Mouse (Mus musculus) cerebellum, postnatal 4 days (tissue): ENCODE measurements around the gene P2ry13.

ENCODE experiments used
- DNase-seq, 2 experiments: peaks; one replicate each; pipeline ENCODE4 v3.0.0; 2022; ENCODE audit warnings: low spot score in 2 of 2, mixed read lengths in 1 of 2

The P2ry13 gene

DNA sequence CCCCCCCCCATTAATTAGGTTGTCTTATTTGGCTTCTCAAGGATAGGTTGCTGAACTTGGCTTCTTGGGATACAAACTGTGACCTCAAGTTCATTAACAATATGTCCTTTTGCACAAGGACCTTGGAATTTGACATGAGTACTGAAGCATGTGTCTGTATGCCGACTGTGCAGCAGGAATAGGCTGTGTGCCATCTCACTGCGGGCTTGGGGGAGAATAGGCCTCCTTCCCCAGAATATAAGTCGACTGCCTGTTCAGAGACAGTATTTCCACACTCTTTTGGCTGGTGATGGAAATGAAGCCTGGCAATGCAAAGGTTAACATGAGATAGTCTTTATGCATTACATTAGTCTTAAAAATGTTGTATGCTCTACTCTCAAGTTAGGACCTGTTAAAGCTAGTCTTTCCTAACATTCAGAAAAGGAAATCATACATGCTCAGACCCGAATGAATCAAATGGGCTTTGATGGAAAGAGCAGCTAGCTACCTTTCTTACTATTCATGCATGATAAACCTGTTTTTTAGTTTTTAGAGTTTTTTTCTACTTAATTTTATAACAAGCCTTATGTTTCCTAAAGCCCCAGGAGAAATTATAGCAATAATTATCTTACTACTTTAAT is 13.2 kb downstream of the P2ry13 start:
- no peak for DNase-seq

DNA sequence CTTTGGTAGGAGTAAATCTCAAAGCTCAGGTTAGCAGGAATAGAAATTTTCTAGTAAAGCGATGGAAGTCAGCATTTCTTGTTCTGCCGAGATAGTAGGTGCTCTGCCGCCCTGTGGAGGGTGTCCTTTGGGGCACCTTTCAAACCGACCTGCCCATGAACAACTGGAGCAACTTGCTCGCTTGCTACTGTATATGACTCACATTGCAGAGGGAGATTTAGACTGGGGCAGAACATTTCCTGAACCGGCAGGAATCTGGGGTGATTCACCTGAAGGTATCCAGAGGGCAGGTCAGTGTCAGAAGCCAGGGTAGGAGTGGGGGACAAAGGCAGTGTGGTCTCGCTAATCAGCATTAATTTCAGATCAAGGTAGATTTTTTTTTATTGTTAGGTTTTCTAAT is 15.7 kb downstream of the P2ry13 start, which contains the start of gene Gpr87:
Gene Gpr87, minus strand, starts transcription at position 167 of the 400 bp plus-strand sequence.
- no peak for DNase-seq

DNA sequence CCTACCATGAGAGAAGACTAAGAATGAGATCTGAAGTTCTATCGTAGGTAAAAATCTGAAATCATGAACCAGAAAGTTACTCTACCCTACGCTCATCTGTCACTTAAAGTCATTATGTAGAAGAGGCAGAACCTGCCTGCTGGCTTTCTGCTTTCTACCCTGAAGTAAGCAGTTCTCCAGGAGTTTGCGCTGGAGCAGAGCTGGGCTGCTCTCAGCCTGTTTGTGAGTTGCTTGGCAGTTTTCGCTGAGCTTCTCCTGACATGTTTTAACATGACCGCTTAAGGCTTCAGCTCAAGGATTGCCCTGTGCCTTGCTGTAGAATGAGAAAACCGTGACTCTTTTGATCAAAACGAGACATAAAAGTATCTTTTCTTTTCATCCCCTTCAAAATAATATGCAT is 16.6 kb downstream of the P2ry13 start:
- DNase-seq, result no peak

DNA sequence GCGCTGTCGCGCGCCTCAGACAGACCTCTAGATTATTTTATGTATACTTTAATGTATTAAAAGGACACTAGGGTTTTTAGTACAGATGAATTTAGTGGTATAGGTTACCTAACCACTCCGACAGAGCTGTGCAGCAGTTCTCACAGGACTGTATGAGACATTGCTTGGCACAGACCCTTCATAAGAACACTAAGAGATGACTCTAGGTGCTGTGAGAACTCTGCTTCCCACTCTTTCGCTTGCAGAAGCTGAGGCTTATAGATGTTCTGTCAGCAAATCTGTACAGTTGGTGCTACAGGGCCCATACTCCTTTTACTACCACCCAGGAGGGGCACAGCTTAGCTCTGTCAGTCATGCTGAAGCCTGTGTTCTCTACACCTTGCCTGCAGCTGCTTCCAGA is 19.0 kb downstream of the P2ry13 start:
- DNase-seq, result no peak

DNA sequence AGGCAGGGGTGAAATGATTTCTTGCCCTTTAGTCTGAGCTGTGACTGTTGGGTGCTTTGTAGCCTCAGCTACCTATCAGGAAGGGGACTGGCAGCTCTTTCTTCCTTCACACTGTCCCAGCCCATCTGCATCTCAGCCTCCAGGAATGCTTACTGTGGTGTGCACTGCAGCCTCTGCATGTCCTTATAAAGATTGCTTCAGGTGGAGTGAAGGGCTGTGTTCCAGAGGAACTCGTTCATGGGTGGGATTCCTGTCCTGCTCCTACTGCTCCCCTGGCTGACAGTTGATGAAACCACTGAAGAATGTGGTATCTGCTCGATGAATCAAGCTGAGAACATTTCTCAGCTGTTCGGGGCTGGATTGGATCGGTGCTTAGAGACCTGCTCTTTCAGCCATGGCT is 23.3 kb downstream of the P2ry13 start:
- DNase-seq, result no peak

DNA sequence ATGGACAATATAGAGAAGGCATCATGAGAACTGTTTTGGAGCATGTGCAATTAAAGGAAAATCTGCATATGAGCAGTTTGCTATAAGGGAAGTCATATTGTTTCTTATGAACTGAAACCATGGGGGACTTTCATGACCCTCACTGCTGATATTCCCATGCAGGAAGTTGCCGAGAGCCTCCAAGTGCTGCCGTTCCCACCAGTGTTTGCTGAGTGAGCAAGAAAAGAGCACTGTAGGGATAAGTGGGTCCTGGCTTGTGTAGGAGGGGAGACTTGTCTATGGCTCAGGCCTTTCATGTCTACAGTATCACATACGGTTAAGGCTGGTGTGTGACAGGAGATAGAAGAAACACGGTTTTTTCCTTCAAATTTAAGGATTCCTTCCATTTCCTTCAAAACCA is 25.0 kb downstream of the P2ry13 start:
- no peak for DNase-seq

DNA sequence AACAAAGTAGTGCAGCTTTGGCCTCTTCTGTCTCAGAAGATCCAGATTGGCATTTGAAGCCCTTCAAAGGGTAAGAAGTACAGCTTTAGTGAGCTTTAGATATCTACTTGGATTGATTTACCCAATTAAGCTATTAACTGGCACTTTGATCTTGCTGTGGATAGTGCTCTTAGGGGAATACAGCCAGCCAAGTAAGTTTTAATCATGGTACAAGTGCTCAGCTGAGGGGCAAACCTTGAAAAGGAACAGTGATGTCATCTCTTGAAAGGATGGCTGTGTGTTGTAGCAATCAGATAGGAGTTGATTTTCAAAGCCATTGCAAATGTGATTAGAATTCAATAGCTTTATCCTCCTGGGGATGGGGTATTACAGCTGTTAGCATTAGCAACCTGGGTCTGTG is 28.6 kb downstream of the P2ry13 start:
- no peak for DNase-seq

DNA sequence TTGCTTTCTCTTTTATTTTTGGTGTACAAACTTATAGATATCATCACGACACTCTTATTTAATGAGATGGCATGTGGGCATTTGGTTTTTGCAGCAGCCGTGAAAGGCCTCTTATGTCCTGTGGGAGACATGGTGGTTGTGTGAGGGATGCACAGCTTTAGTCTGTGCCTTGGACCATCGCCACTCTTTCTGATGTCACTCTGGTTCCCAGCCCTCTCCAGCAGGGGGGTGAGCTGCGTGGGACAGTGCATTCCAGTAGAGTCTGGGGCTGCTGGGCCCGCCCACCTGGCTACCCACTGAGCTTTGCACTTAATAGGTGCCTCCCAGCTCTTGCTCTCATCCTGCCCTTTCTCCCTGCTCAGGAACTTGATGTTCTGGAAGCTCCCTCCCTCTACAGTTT is 29.5 kb downstream of the P2ry13 start:
- DNase-seq, result no peak

DNA sequence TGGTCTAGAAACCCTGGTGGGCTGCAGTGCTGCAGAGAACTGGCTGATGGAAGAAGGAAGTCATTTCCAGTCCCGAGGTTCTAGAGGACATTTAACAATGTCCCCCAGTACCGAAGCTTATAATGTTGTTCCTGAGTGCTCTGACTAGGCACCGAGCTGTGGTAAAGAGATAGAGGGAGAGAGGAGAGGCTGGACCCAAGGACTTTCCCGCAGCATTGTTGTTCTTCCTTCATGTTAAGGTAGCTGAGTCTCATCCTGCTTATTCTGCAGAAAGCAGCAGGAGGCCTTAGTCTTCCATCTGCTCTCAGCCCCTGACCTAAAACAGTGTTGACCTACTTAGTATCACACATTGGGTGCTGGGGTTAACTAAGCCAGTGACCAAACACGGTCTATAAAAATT is 33.8 kb downstream of the P2ry13 start:
- DNase-seq, result no peak

DNA sequence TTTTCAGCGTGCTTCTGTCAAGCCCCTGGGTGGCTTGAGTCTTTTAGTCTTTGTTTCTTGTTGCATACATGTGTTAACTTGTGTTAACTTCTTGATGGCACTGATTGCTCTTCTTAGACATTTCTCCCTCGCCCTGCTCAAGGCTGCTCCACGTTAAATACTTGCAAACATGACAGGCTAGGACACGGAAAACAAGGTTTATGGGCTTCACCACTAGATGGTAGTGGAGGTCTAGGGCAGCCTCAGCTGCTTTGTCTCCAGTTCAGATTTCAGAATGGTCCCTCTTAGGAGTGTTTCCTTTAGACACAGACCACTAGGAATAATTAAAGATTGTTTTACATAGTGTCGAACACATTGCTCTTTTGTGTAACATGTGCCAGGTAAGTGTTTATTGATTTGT is 35.4 kb downstream of the P2ry13 start:
- peak in 1 of 2 experiments; percentile 28 for DNase-seq

DNA sequence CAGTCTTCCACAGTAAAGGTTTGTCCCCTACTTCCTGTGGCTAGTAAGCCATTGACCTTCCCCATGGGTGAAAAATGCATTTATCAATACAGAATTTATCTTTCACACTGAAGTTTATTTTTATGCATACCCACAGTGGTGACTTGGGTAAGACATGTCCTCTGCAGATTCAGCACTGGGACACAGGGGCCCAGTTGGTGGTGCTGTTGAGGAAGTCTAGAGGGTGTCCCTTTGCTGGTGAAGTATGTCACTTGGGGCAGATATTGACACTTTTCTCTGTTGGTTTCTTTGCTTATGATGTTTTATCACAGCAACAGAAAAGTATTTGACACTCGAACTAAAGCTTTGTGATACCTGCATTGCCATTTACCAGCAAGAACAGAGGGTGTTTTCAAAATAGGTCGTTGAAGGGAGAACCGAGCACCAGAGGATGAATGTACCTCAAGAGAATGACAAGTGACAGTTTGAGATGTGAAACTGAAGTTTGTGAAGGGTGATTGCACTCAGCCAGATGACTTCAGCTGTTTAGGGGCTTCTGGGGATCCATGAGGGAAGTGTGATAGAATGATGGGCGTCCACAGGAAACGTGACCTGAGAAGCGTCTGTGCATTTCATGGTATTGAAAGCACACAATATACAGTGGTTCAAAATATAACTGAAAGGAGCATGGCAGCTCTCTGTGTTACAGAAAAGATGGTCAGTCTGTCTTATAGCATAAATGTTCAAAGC is 36.1 kb downstream of the P2ry13 start:
- DNase-seq, result no peak

DNA sequence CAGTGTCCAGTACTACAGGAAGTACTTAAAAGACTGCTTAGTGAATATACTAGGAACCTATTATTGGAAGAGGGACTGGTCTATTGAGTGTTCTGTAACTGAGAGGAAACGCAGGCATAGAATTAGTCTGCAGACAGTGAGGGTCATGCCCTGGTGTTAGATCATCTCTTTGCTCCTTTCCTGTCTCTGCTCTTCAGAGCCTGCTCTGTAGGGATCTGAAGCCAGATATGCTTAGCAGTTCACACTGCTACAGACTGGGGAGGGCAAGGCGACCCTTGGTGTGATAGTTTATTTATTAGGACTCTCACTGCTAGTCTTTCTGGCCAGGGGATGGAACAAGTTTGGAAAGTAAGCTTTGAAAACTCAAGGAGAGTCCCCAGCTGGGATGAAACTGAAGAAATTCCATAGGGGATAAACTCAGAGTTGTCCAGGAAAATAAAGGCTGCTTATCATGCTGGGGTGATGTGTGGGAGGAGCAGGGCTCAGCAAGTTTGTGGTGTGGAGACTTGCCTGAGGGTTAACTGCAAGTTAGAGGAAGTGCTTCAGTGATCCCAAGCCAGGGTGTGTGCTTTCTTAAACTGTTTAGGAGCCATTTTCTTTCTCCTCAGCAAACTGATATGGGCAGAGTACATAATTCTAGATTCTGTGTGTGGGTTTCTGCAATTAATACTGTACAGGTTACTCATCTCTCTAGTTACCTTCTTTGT is 40.6 kb downstream of the P2ry13 start:
- no peak for DNase-seq

DNA sequence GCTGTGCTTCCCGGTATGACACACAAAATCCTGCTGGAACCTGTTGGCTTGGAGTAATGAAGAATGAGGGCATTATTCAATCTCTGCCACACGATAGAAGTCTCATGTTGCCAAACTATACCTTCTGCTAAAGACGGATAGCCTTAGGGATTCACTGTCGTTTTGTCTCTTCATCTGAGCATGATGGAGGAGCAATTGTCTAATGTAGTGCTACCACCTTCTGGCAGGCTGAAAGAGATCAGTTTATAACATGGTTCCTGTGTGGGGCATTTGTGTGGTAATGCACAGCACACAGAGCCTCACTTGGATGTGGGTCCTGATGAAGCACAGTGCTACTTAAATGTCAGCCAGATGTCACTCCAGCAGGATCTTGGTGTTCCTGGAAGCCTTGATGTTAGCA is 41.5 kb downstream of the P2ry13 start:
- no peak for DNase-seq

DNA sequence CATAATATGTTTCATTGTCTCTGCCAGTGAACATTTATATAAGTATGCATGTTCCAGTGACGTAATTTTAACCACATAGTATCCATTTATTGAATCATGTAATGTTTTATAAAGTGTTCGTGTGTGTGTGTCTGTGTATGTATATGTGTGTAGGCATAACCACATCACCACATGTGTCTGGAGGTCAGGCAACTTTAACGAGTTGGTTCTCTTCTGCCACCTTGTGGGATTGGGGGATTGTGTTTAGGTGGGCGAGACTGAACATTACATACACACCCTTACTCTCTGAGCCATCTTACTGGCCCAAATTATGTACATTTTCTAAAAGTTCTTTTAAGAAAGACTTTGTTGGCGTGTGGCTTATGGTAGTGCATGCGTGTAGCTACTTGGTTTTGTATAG is 42.2 kb downstream of the P2ry13 start:
- no peak for DNase-seq

DNA sequence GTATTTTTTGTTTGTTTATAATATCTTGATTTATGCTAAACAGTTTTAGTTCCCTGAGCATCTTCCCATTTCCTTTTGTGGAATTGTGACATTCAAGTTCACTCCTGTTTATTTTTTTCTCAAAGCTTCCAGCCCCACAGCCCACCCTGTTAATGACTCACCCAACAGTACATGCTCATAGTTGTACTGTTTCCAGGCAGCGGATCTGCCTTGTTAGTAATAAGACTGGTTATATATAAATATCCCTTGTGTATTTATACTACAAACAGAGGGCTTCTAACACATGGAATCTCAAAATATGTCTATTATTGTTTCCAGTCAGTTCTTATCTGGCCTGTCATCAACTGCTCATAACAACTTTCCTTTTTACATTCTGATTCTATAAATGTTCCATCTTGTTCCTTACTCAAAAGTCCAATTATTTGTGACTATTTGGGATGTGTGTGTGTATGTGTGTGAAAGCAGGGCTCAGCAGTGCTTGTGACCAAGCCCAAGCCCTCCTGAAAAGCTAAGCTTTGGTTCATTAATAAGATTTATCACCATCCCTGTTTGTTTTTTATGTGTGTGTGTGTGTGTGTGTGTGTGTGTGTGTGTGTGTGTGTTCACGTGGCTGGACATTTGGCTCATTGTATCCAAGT is 43.1 kb downstream of the P2ry13 start:
- DNase-seq, result no peak

DNA sequence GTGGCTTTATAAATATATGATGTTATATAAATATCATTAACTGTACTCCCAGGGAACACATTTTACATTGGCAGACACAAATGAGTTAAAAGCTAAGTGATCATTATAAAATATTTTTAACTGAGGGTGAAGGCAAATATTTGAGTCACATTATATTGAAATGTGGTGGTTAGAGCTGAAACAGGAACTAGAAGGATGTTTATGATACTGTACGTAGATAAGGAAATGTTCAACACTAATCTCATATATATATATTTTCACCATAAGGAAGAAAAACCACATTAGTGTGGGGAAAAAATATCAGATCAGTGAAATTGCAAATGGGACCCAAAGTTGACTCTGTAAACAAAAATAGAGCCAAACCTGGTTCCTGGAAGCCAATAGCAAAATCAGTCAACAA is 50.2 kb downstream of the P2ry13 start:
- no peak for DNase-seq
